Mouse (Mus musculus): ENCODE data around the gene Prss48. TPM values are rescaled to one million over a fixed set of nuclear protein-coding genes. Genes with fewer than 3 reads are reported as not detected.
A peak's percentile ranks its signal among the peaks of the same experiment; 100 is the strongest.

Gene Prss48
- polyA plus RNA-seq, 1 experiment from 2014 or later, result not detected

DNA sequence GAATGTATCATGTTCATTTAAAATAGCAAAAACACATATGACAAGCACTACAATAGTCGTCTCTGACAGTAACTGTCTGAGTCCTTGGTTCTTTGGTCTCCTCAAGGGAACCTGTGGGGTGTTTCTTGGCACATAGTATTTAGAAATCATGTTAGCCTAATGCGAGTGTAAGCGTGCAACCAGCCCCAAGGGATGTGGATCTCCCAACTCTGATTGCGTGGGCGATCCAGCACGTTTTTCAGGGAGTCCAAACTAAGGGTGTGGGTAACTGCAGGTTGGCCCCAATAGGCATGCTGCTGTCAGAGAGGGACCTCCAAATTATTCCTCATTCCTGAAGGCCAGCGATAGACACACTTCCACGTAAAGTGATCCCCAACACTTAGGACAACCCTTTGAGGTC is 33.3 kb downstream of the Prss48 start:
- Histone ChIP-seq H3K27ac (replicated peaks) (no peak overlapping the region), H3K4me2 (replicated peaks) (no peak overlapping the region), H3K4me1 (peaks cover 12% of the 10 kb centered on the region), H3K4me3 (no peak overlapping the region), H3K36me3 (no peaks in the 10 kb centered on the region), H3K9ac (replicated peaks) (no peak overlapping the region), H3K9me3 (no peaks in the 10 kb centered on the region), H3K27me3 (no peaks in the 10 kb centered on the region)
- 92% methylated on average over 8 of the region's 8 CpGs for WGBS
- no peak for ATAC-seq (replicated peaks)

DNA sequence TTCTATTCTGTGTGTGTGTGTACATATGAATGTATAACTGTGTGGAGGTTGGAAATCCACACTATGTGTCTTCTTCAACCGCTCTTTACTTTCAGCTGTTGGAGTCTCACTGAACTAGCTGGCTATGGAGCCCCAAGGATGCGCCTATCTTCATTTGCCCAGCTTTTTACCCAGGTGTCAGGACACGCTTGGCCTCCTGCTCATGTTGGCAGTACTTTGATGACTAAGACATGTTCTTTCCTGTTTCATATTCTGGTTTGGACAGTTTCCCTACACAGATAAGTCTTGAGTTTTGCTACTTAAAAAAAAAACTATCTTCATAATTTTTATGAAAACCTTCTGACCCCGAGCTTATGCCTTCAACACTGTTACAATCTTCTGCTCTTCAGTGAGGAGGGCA is 36.8 kb downstream of the Prss48 start:
- Histone ChIP-seq H3K4me2 (replicated peaks) (no peak overlapping the region), H3K9me3 (no peaks in the 10 kb centered on the region), H3K27me3 (no peaks in the 10 kb centered on the region), H3K4me1 (peaks cover 3% of the 10 kb centered on the region; the same call in 1 of the 2 replicates), H3K27ac (replicated peaks) (no peak overlapping the region), H3K4me3 (no peak overlapping the region), H3K9ac (replicated peaks) (no peak overlapping the region), H3K36me3 (no peaks in the 10 kb centered on the region)
- ATAC-seq (replicated peaks), result no peak
- 94% methylated on average over 4 of the region's 4 CpGs for WGBS

DNA sequence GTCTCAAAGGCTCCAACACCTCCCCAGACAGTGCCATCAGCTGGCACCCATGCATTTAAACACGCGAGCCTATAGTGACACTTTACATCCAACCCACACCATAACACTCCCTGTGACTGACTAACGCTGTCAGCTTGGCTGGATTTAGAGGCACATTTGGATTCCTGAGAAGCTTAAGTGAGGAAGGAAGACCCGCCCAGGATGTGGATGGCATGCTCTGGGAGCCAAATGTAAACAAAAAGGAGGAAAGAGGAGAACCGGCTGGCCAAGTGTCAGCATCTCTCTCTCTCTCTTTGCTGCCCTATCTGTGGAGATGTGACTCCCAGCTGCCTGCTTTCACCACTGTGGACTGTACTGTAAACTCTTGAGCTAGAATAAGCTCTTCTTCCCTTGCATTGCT is 41.2 kb downstream of the Prss48 start:
- 49% methylated on average over 5 of the region's 5 CpGs for WGBS
- no peaks in the 10 kb centered on the region for H3K4me1 ChIP-seq
- H3K4me3 ChIP-seq, result no peak overlapping the region
- no peak for ATAC-seq (replicated peaks)
- no peak overlapping the region for H3K27ac ChIP-seq (replicated peaks)
- no peak overlapping the region for H3K9ac ChIP-seq (replicated peaks)
- no peaks in the 10 kb centered on the region for H3K9me3 ChIP-seq
- H3K4me2 ChIP-seq (replicated peaks), result no peak overlapping the region
- H3K36me3 ChIP-seq, result no peaks in the 10 kb centered on the region
- no peaks in the 10 kb centered on the region for H3K27me3 ChIP-seq

DNA sequence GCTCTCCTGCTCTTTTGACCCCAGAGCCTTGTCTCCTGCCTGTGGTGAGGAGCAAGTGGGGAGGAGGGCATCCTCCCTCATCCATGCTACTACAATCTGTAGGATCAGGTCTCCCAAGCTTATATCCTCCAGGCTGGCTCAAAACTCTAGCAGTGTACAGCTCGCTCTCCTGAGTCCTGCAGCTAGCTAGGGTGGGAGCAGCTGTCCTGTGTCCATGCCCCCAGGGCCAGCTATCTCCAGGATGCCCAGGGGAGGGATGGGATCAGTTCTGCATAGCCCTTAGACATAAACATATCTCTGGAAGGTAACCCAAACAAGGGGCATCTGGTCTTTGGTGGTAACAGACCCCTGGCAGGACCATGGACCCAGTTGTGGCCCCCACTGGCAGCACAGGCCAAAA is 42.6 kb downstream of the Prss48 start:
- H3K4me3 ChIP-seq, result no peak overlapping the region
- no peak for ATAC-seq (replicated peaks)
- H3K27ac ChIP-seq (replicated peaks), result no peak overlapping the region
- H3K4me1 ChIP-seq, result no peaks in the 10 kb centered on the region
- no peaks in the 10 kb centered on the region for H3K36me3 ChIP-seq
- no peak overlapping the region for H3K9ac ChIP-seq (replicated peaks)
- no peak overlapping the region for H3K4me2 ChIP-seq (replicated peaks)
- H3K9me3 ChIP-seq, result no peaks in the 10 kb centered on the region
- H3K27me3 ChIP-seq, result no peaks in the 10 kb centered on the region
- 93% methylated on average over 1 of the region's 1 CpGs for WGBS

DNA sequence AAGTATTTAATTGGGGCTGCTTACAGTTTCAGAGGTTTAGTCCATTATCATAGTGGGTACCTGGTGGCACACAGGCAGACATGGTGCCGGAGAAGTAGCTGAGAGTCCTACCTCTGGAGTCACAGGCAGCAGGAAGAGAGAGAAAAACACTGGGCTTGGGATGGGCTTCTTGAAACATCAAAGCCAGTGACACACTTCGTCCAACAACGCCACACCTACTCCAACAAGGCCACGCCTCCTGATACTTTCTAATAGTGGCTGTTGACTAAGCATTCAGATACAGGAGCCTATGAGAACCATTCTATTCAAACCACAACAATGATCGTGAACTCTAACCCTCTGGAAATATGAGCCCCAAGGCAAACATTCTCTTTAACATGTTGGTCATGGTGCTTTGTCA is 46.6 kb downstream of the Prss48 start:
- ATAC-seq (replicated peaks), result no peak
- Histone ChIP-seq H3K4me2 (replicated peaks) (no peak overlapping the region), H3K27ac (replicated peaks) (no peak overlapping the region), H3K36me3 (no peaks in the 10 kb centered on the region), H3K4me1 (no peaks in the 10 kb centered on the region), H3K4me3 (no peak overlapping the region), H3K9me3 (no peaks in the 10 kb centered on the region), H3K9ac (replicated peaks) (no peak overlapping the region), H3K27me3 (no peaks in the 10 kb centered on the region)
- WGBS, result 91% methylated on average over 5 of the region's 5 CpGs

DNA sequence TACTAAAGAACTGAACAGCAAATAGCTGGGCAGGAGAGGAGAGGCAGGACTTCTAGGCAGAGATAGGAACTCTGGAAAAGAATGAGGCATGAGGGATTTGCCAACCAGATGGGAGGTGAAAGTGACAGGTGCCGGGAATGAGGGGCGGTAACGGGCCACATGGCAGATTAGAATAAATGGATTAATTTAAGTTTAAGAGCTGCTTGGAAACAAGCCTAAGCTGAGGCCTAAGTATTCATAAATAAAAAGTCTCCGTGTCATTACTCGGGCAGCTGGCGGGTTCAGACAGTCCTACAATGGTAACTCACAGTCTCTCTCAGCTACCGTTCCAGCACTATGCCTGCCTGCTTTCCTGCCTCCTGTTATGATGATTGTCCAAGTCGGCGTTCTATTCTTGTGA is 47.0 kb downstream of the Prss48 start:
- Histone ChIP-seq H3K9me3 (no peaks in the 10 kb centered on the region), H3K9ac (replicated peaks) (no peak overlapping the region), H3K4me2 (replicated peaks) (no peak overlapping the region), H3K27me3 (no peaks in the 10 kb centered on the region), H3K4me3 (no peak overlapping the region), H3K36me3 (no peaks in the 10 kb centered on the region), H3K27ac (replicated peaks) (no peak overlapping the region), H3K4me1 (no peaks in the 10 kb centered on the region)
- peak; percentile 41; the same call in 1 of the 2 replicates for ATAC-seq (replicated peaks)
- WGBS, result 48% methylated on average over 9 of the region's 9 CpGs

DNA sequence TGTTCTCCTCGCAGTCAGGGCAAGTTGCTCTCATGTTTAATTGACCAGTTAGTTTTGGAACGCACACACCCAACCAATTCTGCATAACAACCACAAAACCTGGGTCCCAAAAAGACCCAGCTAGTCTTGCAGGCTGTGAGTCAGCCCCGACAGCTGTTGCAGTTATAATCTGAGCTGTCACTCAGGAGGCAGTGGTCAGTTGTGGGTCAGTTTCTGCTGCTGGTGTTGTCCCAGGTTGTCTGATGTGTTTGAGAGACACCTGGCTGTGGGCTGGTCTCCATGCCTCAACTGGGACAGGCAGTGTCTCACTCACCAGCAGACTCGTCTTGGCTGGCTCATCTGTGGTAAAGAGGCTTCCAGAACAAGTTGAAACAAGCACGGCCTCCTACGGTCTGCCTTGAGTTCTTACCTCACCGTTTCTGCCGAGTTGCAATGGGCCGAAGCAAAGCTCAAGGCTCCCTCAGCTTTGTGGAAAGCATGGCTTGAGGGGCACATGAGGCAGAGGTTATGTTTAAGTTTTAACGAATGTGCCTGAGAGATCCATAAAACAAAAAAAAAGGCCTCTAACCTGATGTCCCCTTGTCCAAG is 49.5 kb downstream of the Prss48 start:
- no peak for ATAC-seq (replicated peaks)
- WGBS, result 90% methylated on average over 10 of the region's 10 CpGs
- Histone ChIP-seq H3K27me3 (no peaks in the 10 kb centered on the region), H3K36me3 (no peaks in the 10 kb centered on the region), H3K27ac (replicated peaks) (no peak overlapping the region), H3K4me2 (replicated peaks) (no peak overlapping the region), H3K9ac (replicated peaks) (no peak overlapping the region), H3K4me1 (no peaks in the 10 kb centered on the region), H3K9me3 (no peaks in the 10 kb centered on the region), H3K4me3 (no peak overlapping the region)

DNA sequence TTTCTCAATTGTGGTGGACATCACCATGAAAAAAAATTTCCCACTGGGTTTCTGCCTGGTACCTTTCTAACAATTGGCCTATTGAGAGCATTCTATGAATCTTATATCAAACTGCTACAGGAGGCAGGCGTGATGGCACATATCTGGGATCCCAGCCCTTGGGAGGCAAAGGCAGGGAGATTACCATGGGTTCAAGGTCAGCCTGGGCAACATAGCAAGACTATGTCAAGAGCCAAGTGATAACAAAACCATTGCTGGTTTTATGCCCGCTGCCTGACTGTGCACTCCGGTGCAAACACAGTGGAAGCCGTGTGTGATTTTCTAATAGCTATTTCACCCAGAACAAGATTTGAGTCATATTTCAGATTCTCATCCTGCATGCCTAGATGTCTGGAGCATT is 51.4 kb downstream of the Prss48 start:
- H3K9ac ChIP-seq (replicated peaks), result no peak overlapping the region
- WGBS, result 95% methylated on average over 4 of the region's 4 CpGs
- H3K4me2 ChIP-seq (replicated peaks), result no peak overlapping the region
- no peak overlapping the region for H3K27ac ChIP-seq (replicated peaks)
- no peaks in the 10 kb centered on the region for H3K4me1 ChIP-seq
- no peaks in the 10 kb centered on the region for H3K9me3 ChIP-seq
- no peaks in the 10 kb centered on the region for H3K27me3 ChIP-seq
- no peaks in the 10 kb centered on the region for H3K36me3 ChIP-seq
- ATAC-seq (replicated peaks), result no peak
- no peak overlapping the region for H3K4me3 ChIP-seq

Other genes starting within 250 kb of the Prss48 start
- gene Fam160a1, start 185.2 kb downstream of the Prss48 start, polyA plus RNA-seq (2015; fragmentation: Nextera tagmentation; extraction: Ambion mirVana), result 1.0 and 1.5 TPM in 2 replicates
- 1.2 and 1.9 TPM in 2 replicates for gene Glt28d2, start 115.0 kb downstream of the Prss48 start, polyA plus RNA-seq (2015; fragmentation: Nextera tagmentation; extraction: Ambion mirVana)
- 2.2 and 3.1 TPM in 2 replicates for gene Gm37240, start 115.0 kb downstream of the Prss48 start, polyA plus RNA-seq (2015; fragmentation: Nextera tagmentation; extraction: Ambion mirVana)
- 8.7 and 9.6 TPM in 2 replicates for gene Sh3d19, start 31.4 kb downstream of the Prss48 start, polyA plus RNA-seq (2015; fragmentation: Nextera tagmentation; extraction: Ambion mirVana)
- gene Rps3a1, start 140.2 kb upstream of the Prss48 start, polyA plus RNA-seq (2015; fragmentation: Nextera tagmentation; extraction: Ambion mirVana), result 707 and 713 TPM in 2 replicates
- 2.2 and 2.3 TPM in 2 replicates for gene Lrba, start 222.2 kb upstream of the Prss48 start, polyA plus RNA-seq (2015; fragmentation: Nextera tagmentation; extraction: Ambion mirVana)

Measured in forebrain, embryonic 15.5 days (tissue).